Mouse (Mus musculus) small intestine, adult 2 months (tissue): Measurements from ENCODE around the gene Sh3glb2. TPM values are rescaled to one million over a fixed set of nuclear protein-coding genes. Genes with fewer than 3 reads are reported as not detected.

ENCODE experiments used
- H3K27ac ChIP-seq: fragments of 200-500 bp; 2 replicates; pipeline ENCODE4 v1.5.1; 2012; ENCODE audit warnings: low read depth, low read length, control low read depth, inconsistent platforms; ENCODE audit not compliant: insufficient read depth
- H3K27me3 ChIP-seq: fragments of 200-500 bp; 2 replicates; pipeline ENCODE4 v1.6.1; 2012; ENCODE audit warnings: mild to moderate bottlenecking, moderate library complexity, low read length, inconsistent platforms; ENCODE audit not compliant: control insufficient read depth, insufficient read depth
- H3K36me3 ChIP-seq: fragments of 200-500 bp; 2 replicates; pipeline ENCODE4 v1.6.1; 2012; ENCODE audit warnings: mild to moderate bottlenecking, low read length, control low read depth, inconsistent platforms; ENCODE audit not compliant: control insufficient read depth, insufficient read depth
- H3K4me1 ChIP-seq: fragments of 200-500 bp; 2 replicates; pipeline ENCODE4 v1.6.1; 2012; ENCODE audit warnings: low read length, inconsistent platforms, mixed read lengths; ENCODE audit not compliant: control insufficient read depth, insufficient read depth, insufficient read length
- H3K4me3 ChIP-seq: fragments of 200-500 bp; 2 replicates; pipeline ENCODE4 v1.5.1; 2012; ENCODE audit warnings: low read depth, mild to moderate bottlenecking, control low read depth, inconsistent platforms, low read length, moderate library complexity
- CTCF ChIP-seq: fragments of 200-500 bp; IDR thresholded peaks from 2 replicates; pipeline ENCODE4 v1.5.1; 2012; ENCODE audit warnings: low read depth, mild to moderate bottlenecking, control low read depth, inconsistent platforms, low read length, moderate library complexity, mixed read lengths; ENCODE audit not compliant: insufficient replicate concordance, insufficient read length; ENCODE audit errors: extremely low read depth
- POLR2A ChIP-seq: fragments of 200-500 bp; IDR thresholded peaks from 2 replicates; pipeline ENCODE4 v1.6.1; 2012; ENCODE audit warnings: low read depth, mild to moderate bottlenecking, control low read depth, inconsistent platforms, low read length, moderate library complexity
- WGBS: fragments of 180-500 bp; shearing (Covaris S2); methylation state at CpG from one replicate; pipeline ENCODE4 v1.1.7; 2018; 5-methylcytosine and 5-hydroxymethylcytosine counted together
- polyA plus RNA-seq: library from polyadenylated mRNA; depleted of rRNA; stranded (reverse); fragments of >200 nt; gene quantifications from 2 replicates; pipeline ENCODE4 v1.2.3, GENCODE M21; 2012

Sh3glb2 gene
- polyA plus RNA-seq, 1 experiment = 158 TPM

DNA sequence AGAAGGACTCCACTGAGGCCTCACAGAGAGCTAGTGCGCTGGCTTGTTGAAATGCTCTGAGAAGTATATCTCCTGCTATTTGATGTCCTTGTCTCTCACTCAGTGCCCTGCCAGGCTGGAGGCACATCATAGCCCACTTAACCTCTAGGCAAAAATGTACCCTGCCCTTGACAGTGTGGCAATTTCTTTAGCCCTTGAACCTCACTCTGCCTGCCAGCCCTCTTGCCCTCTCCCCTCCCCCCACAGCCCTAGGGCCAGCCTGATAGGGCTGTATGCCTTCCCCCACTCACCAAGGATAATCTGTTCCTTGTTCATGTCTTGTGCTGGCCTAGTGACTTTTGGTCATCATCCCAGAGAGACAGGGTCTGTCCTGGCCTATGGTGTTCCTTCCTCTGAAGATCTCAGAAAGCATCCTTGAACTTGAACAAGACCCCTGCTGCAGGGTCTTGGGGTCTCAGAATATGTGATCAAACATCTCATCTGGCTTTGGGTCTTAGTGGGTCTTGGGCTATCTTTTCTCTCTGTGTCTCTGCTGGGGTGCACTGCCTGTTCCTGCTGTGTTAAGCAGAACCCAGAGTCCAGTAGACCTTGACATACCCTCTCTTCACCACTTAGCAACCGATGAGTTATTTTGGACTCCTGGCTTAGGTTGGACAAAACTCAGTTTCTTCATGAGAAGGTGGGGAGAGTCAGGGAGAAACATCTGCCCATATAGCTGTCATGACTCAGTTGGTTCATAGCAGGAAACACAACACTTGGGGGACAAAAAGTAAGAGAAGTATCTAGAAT is 6.3 kb upstream of the Sh3glb2 start:
- H3K36me3 ChIP-seq = peaks cover 27% of the 10 kb centered on the region
- no peaks in the 10 kb centered on the region for H3K27me3 ChIP-seq
- peak overlapping the region; percentile 85 for H3K4me3 ChIP-seq
- peak overlapping the region; percentile 44; the same call in 1 of the 2 replicates for H3K27ac ChIP-seq
- peaks cover 22% of the 10 kb centered on the region for H3K4me1 ChIP-seq
- 59% methylated on average over 2 of the region's 2 CpGs for WGBS
- no peak for TF ChIP-seq CTCF

- WGBS = under 1% methylated on average over 54 of the region's 54 CpGs
- Histone ChIP-seq H3K27me3 (no peaks in the 10 kb centered on the region), H3K27ac (peak within 1 kb of the TSS; percentile 54), H3K4me3 (peak within 1 kb of the TSS; percentile 85), H3K36me3 (peaks cover 15% of the 10 kb centered on the region), H3K4me1 (peaks cover 21% of the 10 kb centered on the region)
- TF ChIP-seq CTCF = peak; percentile 14; the same call in 1 of the 2 replicates
- TF ChIP-seq POLR2A = peak; percentile 49; the same call in 1 of the 2 replicates
Observed at GRCm38 (mm10) chr2:30363773-30364650, 4.9 kb upstream of the Sh3glb2 start, which contains the start of gene Miga2. Gene Miga2, plus strand, starts transcription at chr2:30364233.

- H3K27ac ChIP-seq = no peak overlapping the region
- 86% methylated on average over 5 of the region's 5 CpGs for WGBS
- no peak overlapping the region for H3K4me3 ChIP-seq
- no peaks in the 10 kb centered on the region for H3K27me3 ChIP-seq
- H3K36me3 ChIP-seq = peaks cover 5% of the 10 kb centered on the region
- TF ChIP-seq POLR2A (no peak), CTCF (no peak)
- peaks cover 23% of the 10 kb centered on the region for H3K4me1 ChIP-seq
Observed at GRCm38 (mm10) chr2:30362865-30363264, 3.7 kb upstream of the Sh3glb2 start.

DNA sequence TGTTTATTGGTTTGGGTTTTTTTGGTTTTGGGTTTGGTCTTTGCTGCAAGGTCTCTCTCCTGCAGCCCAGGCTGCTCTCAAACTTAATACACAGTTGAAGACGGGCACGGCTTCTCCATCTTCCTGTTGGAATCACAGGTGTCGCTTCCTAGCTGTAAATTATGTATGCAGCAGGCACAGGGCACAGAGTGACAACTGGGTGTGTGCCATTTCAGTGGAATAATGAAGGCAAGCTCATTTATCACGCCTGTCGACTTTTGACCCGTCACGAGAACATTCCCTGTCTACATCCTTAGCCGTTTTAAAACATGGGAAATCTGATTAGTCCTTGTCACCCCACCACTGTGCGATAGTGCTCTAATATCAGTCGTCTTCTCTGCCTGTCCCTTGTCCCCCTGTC is 1.5 kb upstream of the Sh3glb2 start:
- 27% methylated on average over 10 of the region's 10 CpGs for WGBS
- peak overlapping the region; percentile 87 for H3K27ac ChIP-seq
- TF ChIP-seq CTCF (no peak), POLR2A (no peak)

GRCm38 (mm10) chr2:30357552-30358510 is 1.3 kb downstream of the Sh3glb2 start:
- H3K36me3 ChIP-seq = peaks cover 11% of the 10 kb centered on the region; the same call in 1 of the 2 replicates
- no peak overlapping the region for H3K4me3 ChIP-seq
- H3K27ac ChIP-seq = no peak overlapping the region
- 59% methylated on average over 8 of the region's 8 CpGs for WGBS
- TF ChIP-seq POLR2A (0 out of 2 replicates have a peak, but pooled peaks have one; percentile 12), CTCF (no peak)
- H3K4me1 ChIP-seq = peaks cover 16% of the 10 kb centered on the region
- H3K27me3 ChIP-seq = no peaks in the 10 kb centered on the region

More for the DNA sequence above, 1.5 kb upstream of the Sh3glb2 start:
- Histone ChIP-seq H3K27me3 (no peaks in the 10 kb centered on the region), H3K4me1 (peaks cover 24% of the 10 kb centered on the region), H3K36me3 (no peaks in the 10 kb centered on the region), H3K4me3 (no peak overlapping the region)

- peaks cover 14% of the 10 kb centered on the region for H3K36me3 ChIP-seq
- 63% methylated on average over 9 of the region's 9 CpGs for WGBS
- no peak overlapping the region for H3K27ac ChIP-seq
- TF ChIP-seq POLR2A (no peak), CTCF (no peak)
- no peak overlapping the region for H3K4me3 ChIP-seq
- peaks cover 16% of the 10 kb centered on the region for H3K4me1 ChIP-seq
- H3K27me3 ChIP-seq = no peaks in the 10 kb centered on the region
Observed at GRCm38 (mm10) chr2:30356906-30357305, 2.2 kb downstream of the Sh3glb2 start.
